Mouse (Mus musculus): ENCODE results near the gene Mri1. TPM values are rescaled to one million over a fixed set of nuclear protein-coding genes. Genes with fewer than 3 reads are reported as not detected.

Mri1 gene
- polyA plus RNA-seq, 1 experiment from 2014 or later, result 50.6 TPM

- under 1% methylated on average over 44 of the region's 44 CpGs for WGBS
- Histone ChIP-seq H3K36me3 (peaks cover 17% of the 10 kb centered on the region), H3K4me2 (peak within 1 kb of the TSS; percentile 71), H3K9ac (peak within 1 kb of the TSS; percentile 84), H3K4me3 (peak within 1 kb of the TSS; percentile 70), H3K27me3 (no peaks in the 10 kb centered on the region), H3K4me1 (replicated peaks) (peaks cover 9% of the 10 kb centered on the region), H3K27ac (replicated peaks) (peak within 1 kb of the TSS; percentile 76), H3K9me3 (no peaks in the 10 kb centered on the region)
- peak; percentile 99 for ATAC-seq (ENCODE audit: low read depth)
These were observed 13.0 kb upstream of the Mri1 start, which contains the start of gene Ccdc130 for GRCm38 (mm10) chr8:84269950-84270773. Gene Ccdc130 (minus strand): TSS chr8:84270380.

GRCm38 (mm10) chr8:84261098-84261497 lies 4.0 kb upstream of the Mri1 start:
- no peak overlapping the region for H3K9ac ChIP-seq
- H3K4me1 ChIP-seq (replicated peaks), result peaks cover 16% of the 10 kb centered on the region
- H3K27ac ChIP-seq (replicated peaks), result no peak overlapping the region
- H3K4me3 ChIP-seq, result no peak overlapping the region
- H3K36me3 ChIP-seq, result peaks cover 80% of the 10 kb centered on the region
- no peaks in the 10 kb centered on the region for H3K27me3 ChIP-seq
- WGBS, result 97% methylated on average over 4 of the region's 4 CpGs
- no peak overlapping the region for H3K4me2 ChIP-seq
- no peaks in the 10 kb centered on the region for H3K9me3 ChIP-seq
- no peak for ATAC-seq (ENCODE audit: low read depth)

DNA sequence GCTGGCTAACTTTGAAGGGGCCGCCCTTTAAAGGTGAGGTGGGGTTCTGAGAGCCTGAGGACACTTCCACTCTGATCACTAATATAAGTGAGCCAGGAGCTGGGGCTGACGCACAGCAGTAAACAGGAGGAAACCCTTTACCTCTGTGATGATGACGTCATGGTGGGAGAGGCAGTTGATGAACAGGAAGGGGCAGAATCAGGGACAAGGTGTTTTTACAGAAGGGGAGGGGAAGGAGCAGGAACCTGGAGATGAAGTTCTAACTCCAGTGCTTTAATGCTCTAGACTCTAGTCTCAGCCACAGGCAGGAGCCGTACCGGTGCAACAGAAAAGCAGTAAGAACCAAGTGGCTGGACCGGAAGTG lies 686 bp downstream of the Mri1 start:
- Histone ChIP-seq H3K27me3 (no peaks in the 10 kb centered on the region), H3K36me3 (peaks cover 74% of the 10 kb centered on the region), H3K27ac (replicated peaks) (peak overlapping the region; percentile 92), H3K9me3 (no peaks in the 10 kb centered on the region), H3K4me1 (replicated peaks) (peaks cover 28% of the 10 kb centered on the region), H3K4me2 (peak overlapping the region; percentile 82), H3K4me3 (peak overlapping the region; percentile 70), H3K9ac (peak overlapping the region; percentile 85)
- 13% methylated on average over 6 of the region's 6 CpGs for WGBS
- ATAC-seq (ENCODE audit: low read depth), result peak; percentile 13; the same call in 1 of the 2 replicates

- H3K9ac ChIP-seq, result peak overlapping the region; percentile 85; the same call in 1 of the 2 replicates
- no peaks in the 10 kb centered on the region for H3K27me3 ChIP-seq
- 77% methylated on average over 3 of the region's 3 CpGs for WGBS
- peak overlapping the region; percentile 82 for H3K4me2 ChIP-seq
- H3K9me3 ChIP-seq, result no peaks in the 10 kb centered on the region
- H3K36me3 ChIP-seq, result peaks cover 74% of the 10 kb centered on the region
- peak overlapping the region; percentile 92 for H3K27ac ChIP-seq (replicated peaks)
- H3K4me3 ChIP-seq, result peak overlapping the region; percentile 70
- ATAC-seq (ENCODE audit: low read depth), result no peak
- H3K4me1 ChIP-seq (replicated peaks), result peaks cover 28% of the 10 kb centered on the region
These were observed 1.3 kb downstream of the Mri1 start for GRCm38 (mm10) chr8:84255858-84256257.

GRCm38 (mm10) chr8:84249257-84250170 lies 7.6 kb downstream of the Mri1 start, which contains the start of gene D8Ertd738e:
Gene D8Ertd738e (minus strand): TSS chr8:84249719.
- Histone ChIP-seq H3K27ac (replicated peaks) (peak within 1 kb of the TSS; percentile 75), H3K9ac (peak within 1 kb of the TSS; percentile 88), H3K36me3 (peaks cover 80% of the 10 kb centered on the region), H3K4me3 (peak within 1 kb of the TSS; percentile 93), H3K9me3 (no peaks in the 10 kb centered on the region), H3K4me2 (peak within 1 kb of the TSS; percentile 90), H3K4me1 (replicated peaks) (peaks cover 8% of the 10 kb centered on the region), H3K27me3 (no peaks in the 10 kb centered on the region)
- 4% methylated on average over 52 of the region's 52 CpGs for WGBS
- ATAC-seq (ENCODE audit: low read depth), result peak; percentile 90

GRCm38 (mm10) chr8:84241821-84242220 lies 15.3 kb downstream of the Mri1 start:
- Histone ChIP-seq H3K36me3 (peaks cover 44% of the 10 kb centered on the region), H3K9me3 (no peaks in the 10 kb centered on the region), H3K4me3 (no peak overlapping the region), H3K9ac (no peak overlapping the region), H3K27me3 (no peaks in the 10 kb centered on the region), H3K27ac (replicated peaks) (no peak overlapping the region), H3K4me2 (no peak overlapping the region), H3K4me1 (replicated peaks) (peaks cover 20% of the 10 kb centered on the region)
- 43% methylated on average over 2 of the region's 2 CpGs for WGBS
- ATAC-seq (ENCODE audit: low read depth), result no peak

DNA sequence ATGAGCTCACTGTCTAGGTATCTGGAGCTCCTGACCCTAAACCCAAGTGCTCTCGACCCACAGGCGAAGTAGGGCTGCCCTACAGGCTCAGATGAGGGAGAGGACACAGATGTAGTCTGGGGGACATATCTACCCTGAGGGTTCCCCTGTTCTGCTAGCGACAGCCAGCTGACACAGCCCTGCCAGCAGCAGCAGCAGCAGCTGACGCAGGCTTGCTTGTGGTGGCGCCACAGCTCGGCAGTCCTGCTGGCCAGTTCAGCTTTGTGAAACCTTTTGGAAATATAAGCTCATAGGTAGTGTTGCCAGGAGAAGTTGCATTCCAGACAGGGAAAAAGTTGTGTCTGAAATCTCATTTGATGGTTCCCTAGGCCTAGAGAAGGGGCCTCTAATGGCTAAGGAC lies 16.0 kb downstream of the Mri1 start:
- Histone ChIP-seq H3K9me3 (no peaks in the 10 kb centered on the region), H3K27me3 (no peaks in the 10 kb centered on the region), H3K9ac (no peak overlapping the region), H3K36me3 (peaks cover 38% of the 10 kb centered on the region), H3K4me3 (no peak overlapping the region), H3K27ac (replicated peaks) (no peak overlapping the region), H3K4me2 (no peak overlapping the region), H3K4me1 (replicated peaks) (peaks cover 21% of the 10 kb centered on the region)
- ATAC-seq (ENCODE audit: low read depth), result no peak
- 61% methylated on average over 6 of the region's 6 CpGs for WGBS

GRCm38 (mm10) chr8:84237542-84238229 lies 19.4 kb downstream of the Mri1 start:
- peak; percentile 19 for ATAC-seq (ENCODE audit: low read depth)
- Histone ChIP-seq H3K9ac (peak overlapping the region; percentile 75), H3K9me3 (no peaks in the 10 kb centered on the region), H3K27me3 (no peaks in the 10 kb centered on the region), H3K27ac (replicated peaks) (peak overlapping the region; percentile 94), H3K4me3 (peak overlapping the region; percentile 52), H3K4me2 (peak overlapping the region; percentile 68), H3K36me3 (peaks cover 26% of the 10 kb centered on the region), H3K4me1 (replicated peaks) (peaks cover 55% of the 10 kb centered on the region)
- 18% methylated on average over 19 of the region's 19 CpGs for WGBS

- Histone ChIP-seq H3K4me3 (peak within 1 kb of the TSS; percentile 95), H3K4me2 (peak within 1 kb of the TSS; percentile 96), H3K27me3 (no peaks in the 10 kb centered on the region), H3K4me1 (replicated peaks) (peaks cover 53% of the 10 kb centered on the region), H3K27ac (replicated peaks) (peak within 1 kb of the TSS; percentile 94), H3K36me3 (peaks cover 29% of the 10 kb centered on the region), H3K9me3 (no peaks in the 10 kb centered on the region), H3K9ac (peak within 1 kb of the TSS; percentile 97)
- under 1% methylated on average over 35 of the region's 35 CpGs for WGBS
- ATAC-seq (ENCODE audit: low read depth), result peak; percentile 98
These were observed 20.1 kb downstream of the Mri1 start, which contains the start of gene Zswim4 for GRCm38 (mm10) chr8:84236998-84237473. Gene Zswim4 (minus strand): TSS chr8:84237055.

GRCm38 (mm10) chr8:84236410-84236997 lies 20.6 kb downstream of the Mri1 start:
- no peaks in the 10 kb centered on the region for H3K9me3 ChIP-seq
- H3K4me3 ChIP-seq, result peak overlapping the region; percentile 95
- peaks cover 34% of the 10 kb centered on the region for H3K36me3 ChIP-seq
- peak; percentile 38 for ATAC-seq (ENCODE audit: low read depth)
- H3K4me2 ChIP-seq, result peak overlapping the region; percentile 96
- under 1% methylated on average over 29 of the region's 30 CpGs for WGBS
- H3K4me1 ChIP-seq (replicated peaks), result peaks cover 48% of the 10 kb centered on the region
- H3K9ac ChIP-seq, result peak overlapping the region; percentile 97
- peak overlapping the region; percentile 73 for H3K27ac ChIP-seq (replicated peaks)
- no peaks in the 10 kb centered on the region for H3K27me3 ChIP-seq

All from neural tube, embryonic 13.5 days (tissue).